Mouse (Mus musculus) c-Kit-positive CD71-negative TER-119-negative erythroid progenitor cells, embryonic 14.5 days (primary cell): ENCODE data around the gene Hist1h4a.
A peak's percentile ranks its signal among the peaks of the same experiment; 100 is the strongest.
"Not testable (repeated sequence)": the region's sequence is repeated elsewhere in the genome, so short reads cannot be mapped to it uniquely, and the experiment has no call there.

ENCODE experiments used
- DNase-seq: peaks from one replicate; pipeline ENCODE4 v3.0.0-alpha.2; 2013; ENCODE audit warnings: low read depth

Gene Hist1h4a

DNA sequence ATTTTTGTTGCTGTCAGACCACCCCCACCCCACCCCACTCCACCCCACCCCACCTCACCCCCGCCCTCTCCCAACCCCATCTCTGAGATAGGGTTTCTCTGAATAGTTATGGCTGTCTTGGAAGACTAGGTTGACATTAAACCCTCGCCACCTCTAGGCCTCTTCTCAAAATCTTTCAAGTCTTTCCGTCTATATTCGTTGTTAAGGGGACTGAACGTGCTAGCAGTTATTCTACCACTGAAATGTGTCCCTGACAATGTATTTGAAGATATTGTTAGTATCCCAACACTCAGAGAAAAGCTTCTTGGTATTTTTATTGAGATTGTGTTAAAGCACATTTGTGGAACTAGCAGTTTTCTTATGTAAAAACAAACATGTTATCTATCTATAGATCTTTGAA is 20.1 kb downstream of the Hist1h4a start:
- DNase-seq = no peak

DNA sequence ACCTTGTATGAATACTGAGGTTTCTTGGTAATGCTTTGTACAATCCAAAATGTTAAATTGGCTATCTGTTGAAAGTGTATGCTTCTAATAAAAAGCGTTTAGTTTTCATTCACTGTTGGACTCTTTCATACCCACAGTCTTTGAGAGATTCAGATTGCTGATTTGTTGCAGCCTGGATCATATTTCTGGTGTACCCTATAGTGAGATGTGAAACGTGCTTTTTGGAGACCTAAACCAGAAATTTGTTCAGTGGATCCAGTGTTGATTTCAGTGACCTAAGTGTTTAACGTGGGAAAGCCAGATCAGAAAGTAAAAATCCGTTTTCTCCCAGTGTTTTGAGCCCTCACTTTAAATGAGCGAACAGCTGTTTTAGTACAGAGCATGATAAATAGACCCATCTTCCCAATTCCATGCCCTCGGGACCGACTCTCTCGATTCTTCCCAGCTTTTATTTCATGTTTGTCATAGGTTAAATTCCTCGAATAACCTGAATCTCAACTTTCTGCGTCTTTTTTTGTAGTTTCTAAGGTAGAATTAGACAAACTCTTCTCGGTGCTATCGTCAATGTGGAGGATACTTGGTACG is 20.7 kb downstream of the Hist1h4a start:
- no peak for DNase-seq

GRCm38 (mm10) chr13:23739922-23740252 is 21.1 kb downstream of the Hist1h4a start:
- DNase-seq = no peak

- no peak for DNase-seq
Measured at GRCm38 (mm10) chr13:23739069-23739921, 21.7 kb downstream of the Hist1h4a start.

DNA sequence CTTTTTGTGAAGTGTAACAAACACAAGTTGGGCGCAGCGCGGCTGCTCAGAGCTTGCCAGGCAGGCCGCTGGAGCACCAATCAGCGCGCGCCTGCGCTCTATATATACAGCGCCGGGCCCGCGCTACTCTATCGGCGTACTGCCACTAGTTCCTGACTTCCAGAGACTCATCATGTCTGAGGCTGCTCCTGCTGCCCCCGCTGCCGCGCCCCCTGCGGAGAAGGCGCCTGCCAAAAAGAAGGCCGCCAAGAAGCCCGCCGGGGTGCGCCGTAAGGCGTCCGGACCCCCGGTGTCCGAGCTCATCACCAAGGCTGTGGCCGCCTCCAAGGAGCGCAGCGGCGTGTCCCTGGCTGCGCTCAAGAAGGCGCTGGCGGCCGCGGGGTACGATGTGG is 22.4 kb downstream of the Hist1h4a start, which contains the start of gene Hist1h1c:
Gene Hist1h1c (plus strand): TSS at position 132 of the 392 bp plus-strand sequence.
- peak; percentile 88 for DNase-seq

DNA sequence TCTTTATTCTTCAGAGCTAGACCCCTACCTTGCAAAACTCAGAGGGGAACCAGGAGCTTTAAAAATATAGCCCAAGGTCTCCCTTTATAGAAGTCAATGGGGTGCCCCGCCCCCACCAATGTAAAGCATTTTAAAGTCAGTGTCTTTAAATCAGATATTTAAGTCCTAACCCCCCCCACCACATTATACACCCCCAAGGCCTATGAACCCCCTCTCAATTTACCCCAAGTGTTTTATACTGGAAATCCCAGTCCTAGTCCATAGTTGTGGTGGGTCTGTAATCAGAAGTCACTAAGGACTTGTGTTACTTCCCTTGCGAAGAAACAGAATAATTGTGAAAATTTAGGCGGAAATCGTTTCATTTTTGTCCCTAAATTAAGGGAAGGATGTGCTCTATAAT is 23.0 kb downstream of the Hist1h4a start:
- DNase-seq = no peak

GRCm38 (mm10) chr13:23737091-23737490 is 23.9 kb downstream of the Hist1h4a start:
- DNase-seq = no peak

- DNase-seq = no peak
Measured at GRCm38 (mm10) chr13:23732156-23732804, 28.8 kb downstream of the Hist1h4a start.

DNA sequence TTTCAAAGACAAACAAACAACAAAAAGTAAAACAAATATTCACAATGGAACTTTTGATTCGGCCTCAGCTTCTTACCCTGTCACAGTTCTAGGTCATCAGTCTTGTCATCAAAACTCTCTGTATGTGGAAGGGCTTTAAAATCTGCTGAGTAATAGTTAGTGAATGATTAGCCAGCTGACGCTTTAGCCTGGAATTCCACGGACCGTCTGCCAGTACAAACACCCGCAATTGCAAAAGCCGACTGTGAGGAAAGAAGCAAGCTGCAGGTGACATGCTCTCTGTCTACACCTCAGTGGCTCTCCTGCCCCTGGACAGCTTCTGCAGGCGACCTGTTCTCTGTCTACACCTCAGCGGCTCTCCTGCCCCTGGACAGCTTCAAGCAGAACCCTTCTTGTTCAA is 30.6 kb downstream of the Hist1h4a start:
- no peak for DNase-seq

- no peak for DNase-seq
Measured at GRCm38 (mm10) chr13:23729706-23730105, 31.3 kb downstream of the Hist1h4a start.

- DNase-seq = no peak
Measured at GRCm38 (mm10) chr13:23729192-23729525, 31.9 kb downstream of the Hist1h4a start.

- no peak for DNase-seq
Measured at GRCm38 (mm10) chr13:23728472-23729191, 32.4 kb downstream of the Hist1h4a start.

DNA sequence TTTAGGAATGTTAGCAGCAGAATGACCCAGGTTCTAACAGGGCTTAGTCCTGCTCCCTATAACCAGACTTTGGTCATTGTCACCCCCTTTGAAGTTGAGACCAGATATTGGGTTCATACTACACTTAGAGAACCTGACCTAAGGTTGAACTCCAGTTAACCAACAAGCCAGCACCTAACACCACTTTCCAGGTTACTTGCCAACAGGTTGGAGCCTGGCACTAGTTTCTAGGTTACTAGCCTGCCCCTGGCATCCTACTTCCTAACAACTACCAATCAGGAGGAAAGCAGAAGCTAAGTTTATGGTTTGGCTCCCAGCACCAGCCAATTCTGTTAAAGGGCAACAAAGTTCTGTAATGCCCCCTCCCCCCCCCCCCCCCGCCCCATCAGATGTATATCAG is 35.8 kb downstream of the Hist1h4a start:
- DNase-seq = no peak

DNA sequence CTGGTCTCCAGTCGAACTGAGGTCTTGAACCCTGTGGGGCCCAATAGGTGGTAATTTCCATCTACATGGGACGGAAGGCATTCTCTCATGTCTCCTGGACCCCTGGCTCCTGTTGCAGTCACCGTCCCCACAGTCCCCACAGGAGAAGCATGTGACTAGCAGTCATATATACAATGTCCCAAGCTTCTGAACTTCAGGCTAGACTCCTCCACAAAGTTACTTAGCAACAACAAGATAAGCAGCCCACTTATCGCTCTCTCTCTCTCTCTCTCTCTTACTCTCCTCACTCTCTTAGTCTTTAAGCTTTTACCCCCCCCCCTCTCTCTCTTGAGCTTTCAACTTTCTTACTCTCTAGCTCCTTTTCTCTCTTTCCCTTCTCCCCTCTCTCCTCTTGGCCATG is 36.8 kb downstream of the Hist1h4a start:
- DNase-seq = no peak

- DNase-seq = not testable (repeated sequence)
Measured at GRCm38 (mm10) chr13:23717593-23718245, 43.3 kb downstream of the Hist1h4a start.

DNA sequence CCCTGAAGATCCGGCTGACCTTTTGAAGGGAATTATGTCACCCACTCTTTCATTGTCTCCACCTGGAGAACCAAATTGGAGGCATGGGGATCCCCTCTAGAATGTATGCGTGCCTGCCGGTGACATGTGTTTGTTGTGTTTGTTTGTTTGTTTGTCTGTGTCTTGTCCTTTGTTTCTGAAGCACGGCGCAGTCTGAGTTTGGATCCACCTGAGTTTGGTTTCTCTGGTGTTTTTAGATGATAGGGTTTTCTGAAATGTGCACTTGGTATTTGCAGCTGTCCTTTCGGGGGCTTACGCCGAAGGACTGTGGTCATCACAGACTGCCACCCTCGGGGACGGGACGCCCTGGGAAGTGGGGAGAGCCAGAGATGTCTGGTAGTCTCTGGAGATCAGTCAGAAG is 43.9 kb downstream of the Hist1h4a start:
- DNase-seq = no peak

GRCm38 (mm10) chr13:23716261-23717042 is 44.6 kb downstream of the Hist1h4a start:
- no peak for DNase-seq
